Mouse (Mus musculus) erythroid progenitor cell, adult 5-6 weeks (primary cell): ENCODE data around the gene Doc2b. TPM values are rescaled to one million over a fixed set of nuclear protein-coding genes. Genes with fewer than 3 reads are reported as not detected.
"Not testable (repeated sequence)": the region's sequence is repeated elsewhere in the genome, so short reads cannot be mapped to it uniquely, and the experiment has no call there.

Experiments
- ATAC-seq: replicated peaks from 2 replicates; pipeline ENCODE4 v1.8.0; 2016; ENCODE audit warnings: moderate number of reproducible peaks, mild to moderate bottlenecking, moderate TSS enrichment, inconsistent platforms; ENCODE audit not compliant: poor library complexity, low FRiP score, severe bottlenecking
- total RNA-seq, 2 experiments: library from RNA; stranded (forward) in 1 of 2; stranded (reverse) in 1 of 2; fragments of 150-400 nt in 1 of 2; fragments of 186-747, 209-891 nt in 1 of 2; gene quantifications; 2 replicates each; pipeline versions ENCODE4 v1.2.3 to v1.2.4; 2015 to 2017; ENCODE audit warnings: low replicate concordance in 2 of 2

Doc2b gene
- total RNA-seq, 2 experiments from 2014 or later, result not detected

GRCm38 (mm10) chr11:75740204-75740603 is 55.6 kb downstream of the Doc2b start:
- ATAC-seq, result no peak

GRCm38 (mm10) chr11:75738477-75738821 is 57.4 kb downstream of the Doc2b start:
- no peak for ATAC-seq

- ATAC-seq, result no peak
Observed at GRCm38 (mm10) chr11:75737806-75738476, 57.9 kb downstream of the Doc2b start.

GRCm38 (mm10) chr11:75736978-75737377 is 58.9 kb downstream of the Doc2b start:
- no peak for ATAC-seq

- ATAC-seq, result no peak
Observed at GRCm38 (mm10) chr11:75735462-75736252, 60.2 kb downstream of the Doc2b start.

GRCm38 (mm10) chr11:75733227-75733940 is 62.5 kb downstream of the Doc2b start:
- ATAC-seq, result peak; percentile 75

GRCm38 (mm10) chr11:75732434-75733226 is 63.2 kb downstream of the Doc2b start, which contains the start of gene Ywhae:
TSS of gene Ywhae (plus strand) at chr11:75732869.
- ATAC-seq, result peak; percentile 90

- not testable (repeated sequence) for ATAC-seq
Observed at GRCm38 (mm10) chr11:75727659-75728058, 68.2 kb downstream of the Doc2b start.

- no peak for ATAC-seq
Observed at GRCm38 (mm10) chr11:75727168-75727567, 68.7 kb downstream of the Doc2b start.

- ATAC-seq, result no peak
Observed at GRCm38 (mm10) chr11:75722339-75722738, 73.5 kb downstream of the Doc2b start.

Other genes with a start within 250 kb of the Doc2b start
- gene Pitpna, start 208.0 kb downstream of the Doc2b start, total RNA-seq (2015; ENCODE audit: low replicate concordance), result 39.8 and 49.4 TPM in 2 replicates
- 18.0 and 33.4 TPM in 2 replicates for gene Pitpna, start 208.0 kb downstream of the Doc2b start, total RNA-seq (2017; ENCODE audit: low replicate concordance)
- gene Inpp5k, start 165.1 kb downstream of the Doc2b start, total RNA-seq (2015; ENCODE audit: low replicate concordance), result 36.8 and 78.8 TPM in 2 replicates
- 38.4 and 46.3 TPM in 2 replicates for gene Inpp5k, start 165.1 kb downstream of the Doc2b start, total RNA-seq (2017; ENCODE audit: low replicate concordance)
- 15.5 and 22.2 TPM in 2 replicates for gene Myo1c, start 145.5 kb downstream of the Doc2b start, total RNA-seq (2015; ENCODE audit: low replicate concordance)
- gene Myo1c, start 145.5 kb downstream of the Doc2b start, total RNA-seq (2017; ENCODE audit: low replicate concordance), result 17.3 and 21.2 TPM in 2 replicates
- gene Crk, start 116.8 kb downstream of the Doc2b start, total RNA-seq (2015; ENCODE audit: low replicate concordance), result 32.1 and 41.5 TPM in 2 replicates
- gene Crk, start 116.8 kb downstream of the Doc2b start, total RNA-seq (2017; ENCODE audit: low replicate concordance), result 43.8 and 83.8 TPM in 2 replicates
- gene Ywhae, start 63.2 kb downstream of the Doc2b start, total RNA-seq (2015; ENCODE audit: low replicate concordance), result 147 and 149 TPM in 2 replicates
- 60.1 and 90.8 TPM in 2 replicates for gene Ywhae, start 63.2 kb downstream of the Doc2b start, total RNA-seq (2017; ENCODE audit: low replicate concordance)
- 6.1 and 7.1 TPM in 2 replicates for gene Rph3al, start 142.4 kb upstream of the Doc2b start, total RNA-seq (2015; ENCODE audit: low replicate concordance)
- gene Rph3al, start 142.4 kb upstream of the Doc2b start, total RNA-seq (2017; ENCODE audit: low replicate concordance), result 0.98 and 7.4 TPM in 2 replicates
- not detected in 2 replicates for gene 1700016K19Rik, start 203.9 kb upstream of the Doc2b start, total RNA-seq (2015; ENCODE audit: low replicate concordance)
- not detected in 2 replicates for gene 1700016K19Rik, start 203.9 kb upstream of the Doc2b start, total RNA-seq (2017; ENCODE audit: low replicate concordance)
- gene Rflnb, start 231.7 kb upstream of the Doc2b start, total RNA-seq (2015; ENCODE audit: low replicate concordance), result 8.8 and 11.5 TPM in 2 replicates
- 6.7 and 7.2 TPM in 2 replicates for gene Rflnb, start 231.7 kb upstream of the Doc2b start, total RNA-seq (2017; ENCODE audit: low replicate concordance)